Mouse (Mus musculus) ovary, postnatal 36 days (tissue): Measurements from ENCODE around the gene Serpine1.

Experiments
- DNase-seq: peaks from one replicate; pipeline ENCODE4 v3.0.0; 2022; ENCODE audit warnings: low spot score, mixed read lengths

Serpine1 gene

GRCm38 (mm10) chr5:137015913-137016312 lies 56.2 kb downstream of the Serpine1 start:
- DNase-seq: no peak

- no peak for DNase-seq
Observed at GRCm38 (mm10) chr5:137012401-137012950, 59.6 kb downstream of the Serpine1 start.
